Mouse (Mus musculus) liver (tissue): ENCODE data around the gene Bhmt2.
A peak's percentile ranks its signal among the peaks of the same experiment; 100 is the strongest.

Experiments used
- DNase-seq: peaks from one replicate; pipeline ENCODE4 v3.0.0-alpha.2; 2020; ENCODE audit warnings: mixed read lengths

Gene Bhmt2

GRCm38 (mm10) chr13:93674131-93674561 is at the start of gene Bhmt2, which contains the start of gene Dmgdh:
Bhmt2 (minus strand) TSS chr13:93674302.
Dmgdh (plus strand) TSS chr13:93674433.
- DNase-seq = peak; percentile 40

DNA sequence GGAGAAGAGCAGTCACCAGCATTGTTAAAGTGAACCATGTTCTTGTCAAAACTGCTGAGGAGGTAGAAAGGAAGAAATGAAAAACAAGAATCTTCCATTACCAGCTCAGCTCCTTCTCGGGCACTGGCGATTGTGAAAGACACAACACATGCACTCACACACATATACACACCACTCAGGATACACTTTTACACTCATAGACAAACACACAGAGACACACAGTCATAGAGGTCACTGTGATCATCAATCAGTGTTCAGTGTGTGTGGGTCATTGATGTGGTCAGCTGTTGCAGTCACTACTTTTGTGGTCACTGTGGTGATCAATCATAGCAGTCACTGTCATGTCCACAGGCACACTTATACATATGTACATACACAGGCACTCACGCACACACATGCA is 49.4 kb upstream of the Bhmt2 start:
- DNase-seq = no peak

DNA sequence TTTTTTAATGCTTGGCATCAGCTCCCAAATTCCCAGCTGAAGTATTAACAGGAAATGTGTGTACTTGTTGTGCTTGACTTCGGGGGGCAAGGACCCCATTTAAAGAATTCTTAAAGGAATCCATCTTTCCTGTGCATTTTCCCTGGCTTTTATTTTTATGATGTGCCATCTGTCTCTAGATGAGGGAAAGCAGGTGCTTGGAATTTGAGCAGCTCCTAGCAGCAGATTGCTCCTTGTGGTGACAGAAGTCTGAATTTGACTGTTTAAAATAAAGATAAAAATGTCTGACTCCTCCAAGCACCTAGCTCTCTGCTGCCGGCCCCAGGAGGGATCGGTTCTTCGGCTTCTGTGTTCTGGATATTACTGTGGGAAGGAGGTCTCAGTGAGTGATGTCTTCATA is 47.8 kb upstream of the Bhmt2 start:
- DNase-seq = no peak

DNA sequence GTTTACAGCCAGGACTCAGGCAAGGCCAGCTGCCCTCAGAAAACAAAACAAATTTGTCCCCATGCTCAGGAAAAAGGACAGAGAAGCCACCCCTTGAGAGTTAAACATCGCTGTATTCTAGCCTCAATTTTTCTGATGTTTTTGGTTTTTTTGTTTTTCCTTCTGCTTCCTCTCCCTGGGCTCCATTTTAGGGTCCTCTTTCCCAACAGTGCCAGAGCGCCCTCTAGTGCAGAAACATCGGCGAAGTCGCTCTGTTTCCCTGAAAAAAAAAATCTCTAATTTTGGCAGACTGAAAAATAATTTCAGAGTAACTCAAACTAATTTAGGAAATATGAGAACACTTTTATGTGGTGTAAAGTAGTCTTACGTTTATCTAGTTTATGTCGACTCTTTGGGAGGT is 44.8 kb upstream of the Bhmt2 start:
- peak; percentile 64 for DNase-seq

DNA sequence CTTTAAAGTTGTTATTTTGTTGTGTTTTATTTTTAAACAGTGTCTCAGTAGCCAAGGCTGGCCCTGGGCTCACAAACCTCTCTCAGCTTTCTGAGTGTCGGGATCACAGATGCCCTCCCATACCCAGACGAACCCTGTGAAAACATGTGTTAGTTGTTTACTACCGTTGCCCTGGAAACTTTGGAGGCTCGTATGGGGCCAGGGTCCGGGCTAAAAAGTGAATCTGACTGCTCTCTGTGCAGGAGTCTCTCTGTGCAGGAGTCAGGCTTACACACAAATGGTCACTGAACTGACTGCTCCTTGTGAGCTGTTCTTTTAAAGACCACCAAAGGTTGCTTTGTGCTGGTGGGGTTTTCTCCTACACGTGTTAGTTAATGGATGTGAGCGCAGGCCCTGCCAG is 43.0 kb upstream of the Bhmt2 start:
- DNase-seq = no peak

- no peak for DNase-seq
Observed at GRCm38 (mm10) chr13:93713826-93714225, 39.7 kb upstream of the Bhmt2 start.

DNA sequence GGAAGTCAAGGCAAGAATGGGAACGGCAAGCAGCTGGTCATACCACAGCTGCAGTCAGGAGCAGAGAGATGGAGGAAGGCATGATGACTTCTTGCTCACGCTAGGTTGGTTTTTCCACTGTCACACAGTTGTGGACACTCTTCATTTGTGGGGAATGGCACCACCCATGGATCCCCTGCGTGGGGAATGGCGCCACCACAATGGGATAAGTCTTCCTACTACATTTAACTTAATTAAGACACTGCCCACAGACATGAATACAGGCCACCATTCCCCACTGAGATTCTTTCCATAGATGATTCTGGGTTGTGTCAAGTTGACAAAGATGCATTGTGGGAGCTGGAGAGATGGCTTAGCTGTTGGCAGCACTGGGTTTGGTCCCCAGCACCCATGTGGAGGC is 38.3 kb upstream of the Bhmt2 start:
- DNase-seq = no peak

GRCm38 (mm10) chr13:93711226-93711625 is 37.1 kb upstream of the Bhmt2 start:
- DNase-seq = no peak

- no peak for DNase-seq
Observed at GRCm38 (mm10) chr13:93710325-93710724, 36.2 kb upstream of the Bhmt2 start.

- no peak for DNase-seq
Observed at GRCm38 (mm10) chr13:93707271-93707670, 33.2 kb upstream of the Bhmt2 start.

DNA sequence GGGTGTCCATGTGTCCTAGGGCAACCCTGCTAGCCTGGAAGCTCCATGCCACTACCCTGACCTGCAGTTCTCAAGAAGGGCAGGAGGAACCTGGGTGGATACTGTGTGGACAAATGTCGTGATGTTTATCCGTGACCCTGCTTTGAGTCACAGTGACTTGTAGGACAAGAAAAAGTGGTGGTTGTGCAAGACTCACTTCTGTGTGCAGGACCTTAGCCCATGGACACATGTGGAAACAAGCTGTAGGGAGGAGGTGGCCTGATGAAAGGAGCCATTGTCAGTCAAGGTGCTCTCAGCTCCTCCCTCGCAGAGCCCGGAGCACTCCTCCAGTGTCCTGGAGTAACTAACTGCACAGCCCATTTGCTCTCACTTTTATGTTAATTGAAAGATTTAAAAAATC is 31.6 kb upstream of the Bhmt2 start:
- no peak for DNase-seq

DNA sequence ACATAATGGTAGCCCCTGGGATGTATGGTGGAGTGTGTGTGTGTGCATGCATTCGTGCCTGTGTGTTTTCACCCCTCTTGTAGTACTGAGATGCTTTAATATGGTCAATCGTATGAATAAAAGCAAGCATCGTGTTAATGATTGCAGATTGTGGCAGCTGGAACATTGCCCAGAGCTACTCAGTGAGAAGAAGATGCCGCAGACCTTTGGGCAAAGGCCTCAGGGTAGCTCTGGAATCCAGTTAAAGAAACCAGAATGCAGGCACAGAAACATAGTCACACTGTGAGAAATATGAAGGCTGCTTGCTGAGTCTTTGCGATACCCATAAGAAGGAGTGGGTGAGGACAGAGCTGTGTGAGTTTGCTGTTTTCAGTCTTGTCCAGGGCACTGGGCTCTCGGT is 24.8 kb upstream of the Bhmt2 start:
- no peak for DNase-seq

DNA sequence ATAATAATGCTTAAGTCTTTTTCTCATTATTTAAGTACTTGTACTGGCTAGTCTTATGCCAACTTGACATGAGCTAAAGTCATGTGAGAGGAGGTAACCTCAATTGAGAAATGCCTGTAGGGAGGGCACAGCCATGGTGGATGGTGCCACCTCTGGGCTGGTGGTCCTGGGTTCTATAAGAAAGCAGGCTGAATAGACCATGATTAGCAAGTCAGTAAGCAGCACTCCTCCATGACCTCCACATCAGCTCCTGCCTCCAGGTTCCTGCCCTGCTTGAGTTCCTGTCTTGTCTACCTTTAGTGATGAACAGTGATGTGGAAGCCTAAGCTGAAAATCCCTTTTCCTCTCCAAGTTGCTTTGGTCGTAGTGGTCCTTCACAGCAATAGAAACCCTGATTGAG is 16.7 kb upstream of the Bhmt2 start:
- DNase-seq = no peak

DNA sequence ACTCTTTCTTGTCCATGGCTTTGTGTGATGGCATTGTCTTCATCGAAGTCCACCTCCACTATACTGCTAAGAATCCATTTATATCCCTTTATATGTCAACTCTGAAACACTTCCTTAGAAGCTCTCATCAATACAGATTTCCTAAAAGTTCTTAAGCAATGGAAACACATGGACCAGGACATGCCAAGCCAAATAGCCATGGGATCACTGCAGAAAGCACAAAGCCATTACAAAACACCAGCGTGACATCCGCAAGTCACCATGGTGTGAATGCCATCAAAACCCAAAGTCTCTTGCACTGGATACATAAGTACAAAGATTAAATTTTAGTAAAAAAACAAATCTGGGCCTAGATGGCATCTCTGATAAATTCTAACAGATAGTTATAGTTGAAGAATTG is 15.5 kb upstream of the Bhmt2 start:
- no peak for DNase-seq

GRCm38 (mm10) chr13:93687321-93687720 is 13.2 kb upstream of the Bhmt2 start:
- DNase-seq = no peak

DNA sequence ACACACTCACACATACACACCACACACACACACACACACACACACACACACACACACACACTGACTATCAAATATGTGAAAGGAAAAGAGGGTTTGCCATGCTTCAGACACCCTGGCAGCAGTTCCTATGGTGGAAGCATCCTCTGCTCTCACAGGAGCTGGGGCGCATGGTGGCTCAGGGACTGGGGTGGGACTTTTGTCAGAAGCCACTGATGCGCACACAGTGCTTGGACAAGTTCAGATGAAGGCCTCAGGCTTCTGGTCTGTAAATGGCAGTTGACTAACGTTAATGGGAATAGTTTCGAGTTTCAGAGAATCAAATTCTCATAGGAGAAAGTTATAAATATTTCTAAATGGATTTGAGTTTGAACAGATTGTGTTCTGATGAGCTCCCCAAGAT is 11.1 kb upstream of the Bhmt2 start:
- no peak for DNase-seq

GRCm38 (mm10) chr13:93683336-93683735 is 9.2 kb upstream of the Bhmt2 start:
- DNase-seq = no peak

DNA sequence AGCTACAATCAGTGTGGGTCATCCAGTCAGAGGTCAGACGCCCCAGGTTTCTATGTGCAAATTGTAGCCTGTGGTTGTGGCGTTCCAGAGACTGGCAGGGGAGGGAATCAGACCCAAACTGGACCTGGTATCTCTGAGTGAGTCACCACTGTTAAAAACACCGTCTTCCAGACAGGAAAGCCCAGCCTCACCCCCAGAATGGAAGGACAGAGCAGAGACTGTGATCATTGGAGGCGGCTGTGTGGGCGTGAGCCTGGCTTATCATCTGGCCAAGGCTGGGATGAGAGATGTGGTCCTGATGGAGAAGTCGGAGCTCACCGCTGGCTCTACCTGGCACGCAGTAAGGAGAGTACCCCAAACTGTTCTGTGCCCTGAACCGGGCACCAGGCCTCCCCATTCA is 2.8 kb upstream of the Bhmt2 start:
- DNase-seq = no peak

DNA sequence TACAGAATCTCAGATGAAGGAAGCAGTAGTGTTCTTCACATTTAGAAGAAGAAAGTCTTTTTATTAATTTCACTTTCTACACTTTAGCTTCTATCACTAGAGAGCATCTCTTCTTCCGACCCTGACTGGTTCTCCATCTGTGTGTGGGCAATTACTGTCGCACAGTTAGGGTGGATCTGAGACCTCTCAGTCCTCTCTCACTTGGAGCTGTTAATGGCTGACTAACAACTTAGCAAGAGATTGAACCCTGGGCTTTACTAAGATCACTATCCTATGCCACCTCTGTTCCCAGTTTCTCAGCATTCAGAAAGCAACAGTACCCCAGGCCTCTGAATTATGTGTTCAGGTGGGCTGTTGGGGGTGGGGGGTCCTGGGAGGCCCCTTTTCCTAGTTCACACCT is 806 bp downstream of the Bhmt2 start:
- DNase-seq = no peak

DNA sequence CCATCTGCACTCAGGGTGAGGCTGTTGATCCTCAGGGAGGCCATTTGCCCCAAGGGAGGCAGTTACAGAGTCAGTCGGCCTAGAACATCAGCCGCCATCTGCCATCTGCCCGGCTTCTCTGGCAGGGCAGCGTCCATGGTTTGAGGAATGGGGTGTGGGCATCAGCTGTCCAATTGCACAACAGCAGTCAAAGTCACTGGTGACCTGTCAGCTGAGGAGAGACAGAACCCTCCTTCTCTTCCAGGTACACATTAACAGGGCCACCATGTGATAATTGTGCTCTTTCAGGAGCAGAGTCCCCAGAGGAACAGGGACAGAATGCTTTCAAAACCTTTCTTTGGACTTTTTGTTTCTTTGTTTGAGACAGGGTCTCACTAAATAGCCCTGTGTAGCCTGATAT is 1.7 kb downstream of the Bhmt2 start:
- DNase-seq = peak; percentile 14

GRCm38 (mm10) chr13:93667586-93667985 is 6.5 kb downstream of the Bhmt2 start:
- DNase-seq = no peak

DNA sequence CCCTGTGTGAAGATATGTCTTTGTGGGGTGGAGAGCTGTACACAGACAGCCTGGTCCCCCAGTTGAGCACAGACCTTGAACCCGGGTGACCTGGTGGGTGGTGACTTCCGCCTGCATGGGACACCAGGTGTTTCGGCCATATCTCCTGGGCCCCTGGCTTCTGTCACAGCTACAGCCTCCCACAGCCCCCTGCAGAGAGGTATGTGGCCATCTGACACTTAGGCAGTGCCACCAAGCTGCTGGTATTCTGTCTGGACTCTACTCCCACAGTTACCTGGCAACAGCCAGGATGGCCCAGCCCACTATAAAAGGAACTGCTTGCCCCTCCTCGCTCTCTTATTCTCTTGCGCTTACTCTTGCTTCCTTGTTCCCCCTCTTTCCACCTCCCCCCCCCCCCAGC is 16.2 kb downstream of the Bhmt2 start:
- no peak for DNase-seq

DNA sequence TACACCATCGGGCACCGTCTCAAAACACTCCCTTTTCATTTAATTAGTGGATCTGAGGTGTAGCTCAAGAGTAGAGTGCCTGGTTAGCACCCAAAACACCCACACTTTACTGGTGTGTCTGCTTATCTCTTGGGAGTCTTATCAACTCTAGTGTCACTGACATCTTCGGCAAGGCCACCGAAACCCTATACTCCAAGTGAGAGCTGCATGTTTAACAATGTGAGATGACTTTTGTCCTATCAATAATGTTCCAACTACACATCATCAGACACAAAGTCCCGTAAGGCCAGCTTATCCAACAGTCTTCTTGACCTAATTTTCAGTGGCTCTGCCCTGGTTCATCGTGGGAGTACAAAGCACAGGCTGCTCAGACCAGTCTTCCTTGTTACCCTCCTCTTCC is 20.7 kb downstream of the Bhmt2 start:
- no peak for DNase-seq

GRCm38 (mm10) chr13:93648387-93649130 is 25.5 kb downstream of the Bhmt2 start:
- peak; percentile 29 for DNase-seq

DNA sequence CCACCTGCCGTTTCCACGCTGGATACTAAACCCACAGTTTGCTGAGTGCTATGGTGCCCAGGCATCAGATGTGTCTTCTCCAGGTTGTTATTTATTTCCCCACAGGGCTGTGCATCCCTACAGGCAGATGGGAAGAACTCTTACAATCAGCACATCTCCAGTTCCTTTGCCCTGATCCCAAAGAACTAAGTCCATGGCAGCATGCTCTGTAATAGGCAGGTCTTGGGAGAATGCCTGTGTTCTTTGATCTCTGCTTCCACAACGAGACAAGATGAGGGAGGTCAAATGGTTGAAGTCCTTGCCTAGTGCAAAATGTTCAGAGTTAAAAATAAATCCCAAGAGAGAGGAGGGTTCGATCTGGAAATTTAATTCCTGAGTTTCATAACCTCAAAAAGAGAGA is 34.5 kb downstream of the Bhmt2 start:
- DNase-seq = no peak
